Comparison of ENCODE assay signal across 10 mouse cellular contexts in genomic region chr6:42257303-42257863, GRCm38 (mm10). TPM values are rescaled to one million over a fixed set of nuclear protein-coding genes. Genes with fewer than 3 reads are reported as not detected.
DNase-seq lines count a peak whose midpoint lies in the region; ATAC-seq and TF ChIP-seq lines count a peak whose summit lies in the region.
"Had no signal": no experiment of that assay in that cellular context is flagged by ENCODE, and none has a peak within 500 bp of the region (broad histone marks: within the 10 kb centered on the region; RNA-seq: fewer than 3 reads in every experiment).

No protein-coding gene starts in this region.

- 16% methylated on average over 11 of the region's 11 CpGs for WGBS in intestine, embryonic 16.5 days
- 19% methylated on average over 11 of the region's 11 CpGs for WGBS in liver, adult 2 months
- WGBS in midbrain, postnatal 0 days = 20% methylated on average over 11 of the region's 11 CpGs
- WGBS in stomach, embryonic 16.5 days = 15% methylated on average over 11 of the region's 11 CpGs

- no peaks in the 10 kb centered on the region for H3K79me2 ChIP-seq in liver, adult 2 months (ENCODE audit: control insufficient read depth, insufficient read depth, low read length)

- H3K36me3 ChIP-seq in intestine, embryonic 16.5 days (ENCODE audit: control insufficient read depth, insufficient read depth, low read length) = no peaks in the 10 kb centered on the region
- H3K36me3 ChIP-seq in liver, adult 2 months (ENCODE audit: control insufficient read depth, insufficient read depth, low read length) = no peaks in the 10 kb centered on the region
- no peaks in the 10 kb centered on the region for H3K36me3 ChIP-seq in midbrain, postnatal 0 days (ENCODE audit: insufficient read depth, low read length)
- H3K36me3 ChIP-seq in stomach, embryonic 16.5 days (ENCODE audit: control insufficient read depth, insufficient read depth, low read length) = no peaks in the 10 kb centered on the region
- H3K36me3 ChIP-seq: embryonic facial prominence, embryonic 12.5 days; neural tube, embryonic 12.5 days had no signal

- no peak overlapping the region for H3K9ac ChIP-seq in intestine, embryonic 16.5 days (ENCODE audit: low read depth, low read length)
- no peak overlapping the region for H3K9ac ChIP-seq in liver, adult 2 months (ENCODE audit: low read depth, low read length)
- no peak overlapping the region for H3K9ac ChIP-seq in midbrain, postnatal 0 days (replicated peaks; ENCODE audit: low read length, poor library complexity, severe bottlenecking)
- no peak overlapping the region for H3K9ac ChIP-seq in stomach, embryonic 16.5 days (ENCODE audit: low read length)
- H3K9ac ChIP-seq: embryonic facial prominence, embryonic 12.5 days; neural tube, embryonic 12.5 days had no signal

- ATAC-seq in intestine, embryonic 16.5 days = peak; percentile 56
- ATAC-seq in midbrain, postnatal 0 days (ENCODE audit: low FRiP score) = no peak
- peak; percentile 35 for ATAC-seq in stomach, embryonic 16.5 days (ENCODE audit: insufficient read depth, low FRiP score)

- 0 out of 2 replicates have a peak, but pooled peaks cover 3% of the 10 kb centered on the region for H3K4me1 ChIP-seq in intestine, embryonic 16.5 days (ENCODE audit: control insufficient read depth, insufficient read depth, low read length)
- peaks cover under 1% of the 10 kb centered on the region; the same call in 1 of the 2 replicates for H3K4me1 ChIP-seq in liver, adult 2 months (ENCODE audit: control insufficient read depth, insufficient read depth, low read length)
- H3K4me1 ChIP-seq in midbrain, postnatal 0 days (ENCODE audit: insufficient read depth, low read length) = no peaks in the 10 kb centered on the region
- H3K4me1 ChIP-seq in stomach, embryonic 16.5 days (ENCODE audit: control insufficient read depth, insufficient read depth, low read length) = no peaks in the 10 kb centered on the region
- H3K4me1 ChIP-seq: embryonic facial prominence, embryonic 12.5 days; neural tube, embryonic 12.5 days had no signal

- H3K4me3 ChIP-seq in intestine, embryonic 16.5 days (ENCODE audit: low read length) = no peak overlapping the region
- H3K4me3 ChIP-seq in liver, adult 2 months (ENCODE audit: insufficient read depth, low read depth, low read length) = no peak overlapping the region
- no peak overlapping the region for H3K4me3 ChIP-seq in midbrain, postnatal 0 days (ENCODE audit: low read depth, low read length)
- H3K4me3 ChIP-seq in stomach, embryonic 16.5 days (replicated peaks; ENCODE audit: low read length) = no peak overlapping the region
- H3K4me3 ChIP-seq: embryonic facial prominence, embryonic 12.5 days; neural tube, embryonic 12.5 days had no signal

- no peak for TF ChIP-seq POLR2A in liver, adult 2 months (IDR thresholded peaks at IDR 0.05; ENCODE audit: extremely low read depth, insufficient read depth, low read length)

- peak; percentile 39 for DNase-seq in urinary bladder, postnatal 25 days (ENCODE audit: low spot score)
- DNase-seq in urinary bladder, postnatal 4 days (ENCODE audit: low spot score in 2 of 2) = no peak
- peak; percentile 76 to 77 for DNase-seq in cerebellum, postnatal 10 days
- DNase-seq in gastrocnemius, postnatal 14 days = peak; percentile 38
- peak; percentile 65 for DNase-seq in liver, adult 2 months (ENCODE audit: extremely low read depth, low read depth, low spot score)
- DNase-seq in midbrain, postnatal 0 days (ENCODE audit: low spot score) = peak; percentile 55

- H3K9me3 ChIP-seq in intestine, embryonic 16.5 days (ENCODE audit: control insufficient read depth, low read length) = no peaks in the 10 kb centered on the region
- no peaks in the 10 kb centered on the region for H3K9me3 ChIP-seq in midbrain, postnatal 0 days (ENCODE audit: low read length)
- no peaks in the 10 kb centered on the region for H3K9me3 ChIP-seq in stomach, embryonic 16.5 days (replicated peaks; ENCODE audit: control insufficient read depth, low read length)
- H3K9me3 ChIP-seq: embryonic facial prominence, embryonic 12.5 days; neural tube, embryonic 12.5 days had no signal

- TF ChIP-seq CTCF in liver, adult 2 months (IDR thresholded peaks at IDR 0.05; ENCODE audit: low read depth, low read length) = peak; percentile 92
- peak; percentile 69 for TF ChIP-seq CTCF in midbrain, postnatal 0 days (IDR thresholded peaks at IDR 0.05)

- intact Hi-C loops in gastrocnemius, postnatal 14 days (cut with DNase I; ENCODE audit: low total_unique reads) = no loop called here

- H3K4me2 ChIP-seq in intestine, embryonic 16.5 days (ENCODE audit: low read depth, low read length) = no peak overlapping the region
- no peak overlapping the region for H3K4me2 ChIP-seq in midbrain, postnatal 0 days (ENCODE audit: low read depth, low read length, poor library complexity, severe bottlenecking)
- 0 out of 2 replicates have a peak overlapping the region, but pooled peaks have one; percentile 23 for H3K4me2 ChIP-seq in stomach, embryonic 16.5 days (ENCODE audit: low read depth, low read length)
- H3K4me2 ChIP-seq: embryonic facial prominence, embryonic 12.5 days; neural tube, embryonic 12.5 days had no signal

- no peak overlapping the region for H3K27ac ChIP-seq in intestine, embryonic 16.5 days (ENCODE audit: low read length)
- no peak overlapping the region for H3K27ac ChIP-seq in liver, adult 2 months (replicated peaks; ENCODE audit: insufficient read depth, low read depth, low read length)
- H3K27ac ChIP-seq in midbrain, postnatal 0 days (ENCODE audit: low read depth, low read length) = no peak overlapping the region
- no peak overlapping the region for H3K27ac ChIP-seq in stomach, embryonic 16.5 days (ENCODE audit: low read length)
- H3K27ac ChIP-seq: embryonic facial prominence, embryonic 12.5 days; neural tube, embryonic 12.5 days had no signal

- no peaks in the 10 kb centered on the region for H3K27me3 ChIP-seq in intestine, embryonic 16.5 days (replicated peaks; ENCODE audit: control insufficient read depth, insufficient read depth, low read length)
- H3K27me3 ChIP-seq in liver, adult 2 months (ENCODE audit: control insufficient read depth, insufficient read depth, low read length) = no peaks in the 10 kb centered on the region
- H3K27me3 ChIP-seq in midbrain, postnatal 0 days (ENCODE audit: insufficient read depth, low read length) = no peaks in the 10 kb centered on the region
- H3K27me3 ChIP-seq in stomach, embryonic 16.5 days (ENCODE audit: control insufficient read depth, insufficient read depth, low read length) = no peaks in the 10 kb centered on the region
- H3K27me3 ChIP-seq: embryonic facial prominence, embryonic 12.5 days; neural tube, embryonic 12.5 days had no signal

RNA-seq across cellular contexts. Expression of gene Tmem139, which starts 4.4 kb away (rescaled TPM):
- not detected for total RNA-seq in gastrocnemius, postnatal 14 days (2021)
- 19.5 and 22.9 TPM in 2 replicates for polyA plus RNA-seq in intestine, embryonic 16.5 days (2015; fragmentation: Nextera tagmentation; extraction: Ambion mirVana)
- 0.46 TPM in 1 of 2 replicates, not detected in the other for total RNA-seq in liver, adult 2 months (2014; rRNA removed)
- polyA plus RNA-seq in liver, adult 2 months (2012; rRNA removed) = 0.29 and 0.37 TPM in 2 replicates
- not detected in 2 replicates for total RNA-seq in midbrain, postnatal 0 days (2014; rRNA removed)
- 0.14 and 0.15 TPM in 2 replicates for polyA plus RNA-seq in midbrain, postnatal 0 days (2015; fragmentation: Nextera tagmentation; extraction: Ambion mirVana)
- polyA plus RNA-seq in stomach, embryonic 16.5 days (2015; fragmentation: Nextera tagmentation; extraction: Ambion mirVana) = 6.3 and 8.6 TPM in 2 replicates

RNA-seq across cellular contexts. Expression of gene Casp2, which starts 7.4 kb away (rescaled TPM):
- 1 to 10 TPM; 6.7 to 7.6 TPM for total RNA-seq in gastrocnemius, postnatal 14 days (2021)
- 39.5 and 39.9 TPM in 2 replicates for polyA plus RNA-seq in intestine, embryonic 16.5 days (2015; fragmentation: Nextera tagmentation; extraction: Ambion mirVana)
- total RNA-seq in liver, adult 2 months (2014; rRNA removed) = 5.6 and 6.2 TPM in 2 replicates
- 3.7 and 3.8 TPM in 2 replicates for polyA plus RNA-seq in liver, adult 2 months (2012; rRNA removed)
- total RNA-seq in midbrain, postnatal 0 days (2014; rRNA removed) = 42.6 and 50.7 TPM in 2 replicates
- polyA plus RNA-seq in midbrain, postnatal 0 days (2015; fragmentation: Nextera tagmentation; extraction: Ambion mirVana) = 17.9 and 18.4 TPM in 2 replicates
- polyA plus RNA-seq in stomach, embryonic 16.5 days (2015; fragmentation: Nextera tagmentation; extraction: Ambion mirVana) = 47.2 and 58.2 TPM in 2 replicates

RNA-seq across cellular contexts. Expression of gene Gstk1, which starts 11.6 kb away (rescaled TPM):
- total RNA-seq in gastrocnemius, postnatal 14 days (2021) = 10 to 100 TPM; 18.0 to 18.3 TPM
- polyA plus RNA-seq in intestine, embryonic 16.5 days (2015; fragmentation: Nextera tagmentation; extraction: Ambion mirVana) = 27.4 and 27.7 TPM in 2 replicates
- total RNA-seq in liver, adult 2 months (2014; rRNA removed) = 279 and 283 TPM in 2 replicates
- polyA plus RNA-seq in liver, adult 2 months (2012; rRNA removed) = 166 and 218 TPM in 2 replicates
- total RNA-seq in midbrain, postnatal 0 days (2014; rRNA removed) = 5.4 and 9.0 TPM in 2 replicates
- 10.4 and 12.3 TPM in 2 replicates for polyA plus RNA-seq in midbrain, postnatal 0 days (2015; fragmentation: Nextera tagmentation; extraction: Ambion mirVana)
- polyA plus RNA-seq in stomach, embryonic 16.5 days (2015; fragmentation: Nextera tagmentation; extraction: Ambion mirVana) = 22.8 and 23.8 TPM in 2 replicates

RNA-seq across cellular contexts. Expression of gene Clcn1, which starts 29.1 kb away (rescaled TPM):
- 10 to 100 TPM; 91.9 to 94.4 TPM for total RNA-seq in gastrocnemius, postnatal 14 days (2021)
- 0.20 and 0.23 TPM in 2 replicates for polyA plus RNA-seq in intestine, embryonic 16.5 days (2015; fragmentation: Nextera tagmentation; extraction: Ambion mirVana)
- 0.09 TPM in 1 of 2 replicates, not detected in the other for total RNA-seq in liver, adult 2 months (2014; rRNA removed)
- 0.02 TPM in 1 of 2 replicates, not detected in the other for polyA plus RNA-seq in liver, adult 2 months (2012; rRNA removed)
- total RNA-seq in midbrain, postnatal 0 days (2014; rRNA removed) = 1.2 and 2.4 TPM in 2 replicates
- 1.0 and 1.3 TPM in 2 replicates for polyA plus RNA-seq in midbrain, postnatal 0 days (2015; fragmentation: Nextera tagmentation; extraction: Ambion mirVana)
- polyA plus RNA-seq in stomach, embryonic 16.5 days (2015; fragmentation: Nextera tagmentation; extraction: Ambion mirVana) = 0.10 and 0.18 TPM in 2 replicates

RNA-seq across cellular contexts. Expression of gene Tas2r144, which starts 42.3 kb away (rescaled TPM):
- not detected for total RNA-seq in gastrocnemius, postnatal 14 days (2021)
- polyA plus RNA-seq in intestine, embryonic 16.5 days (2015; fragmentation: Nextera tagmentation; extraction: Ambion mirVana) = not detected in 2 replicates
- not detected in 2 replicates for total RNA-seq in liver, adult 2 months (2014; rRNA removed)
- polyA plus RNA-seq in liver, adult 2 months (2012; rRNA removed) = not detected in 2 replicates
- not detected in 2 replicates for total RNA-seq in midbrain, postnatal 0 days (2014; rRNA removed)
- not detected in 2 replicates for polyA plus RNA-seq in midbrain, postnatal 0 days (2015; fragmentation: Nextera tagmentation; extraction: Ambion mirVana)
- not detected in 2 replicates for polyA plus RNA-seq in stomach, embryonic 16.5 days (2015; fragmentation: Nextera tagmentation; extraction: Ambion mirVana)
- polyA plus RNA-seq: embryonic facial prominence, embryonic 12.5 days; neural tube, embryonic 12.5 days had no signal

Comparison
In these comparisons a context has a peak if more than half of its experiments do, and no peak if none do; other contexts are left out.
1. DNase-seq: peak in urinary bladder, postnatal 25 days (single experiment), cerebellum, postnatal 10 days (2 of 2), gastrocnemius, postnatal 14 days (single experiment), liver, adult 2 months (single experiment) and midbrain, postnatal 0 days (single experiment); none in urinary bladder, postnatal 4 days (0 of 2).